Mouse (Mus musculus): ENCODE measurements around the gene Dohh. TPM values are rescaled to one million over a fixed set of nuclear protein-coding genes. Genes with fewer than 3 reads are reported as not detected.
A peak's percentile ranks its signal among the peaks of the same experiment; 100 is the strongest.

The Dohh gene
- polyA plus RNA-seq, 1 experiment from 2014 or later = 48.3 TPM

DNA sequence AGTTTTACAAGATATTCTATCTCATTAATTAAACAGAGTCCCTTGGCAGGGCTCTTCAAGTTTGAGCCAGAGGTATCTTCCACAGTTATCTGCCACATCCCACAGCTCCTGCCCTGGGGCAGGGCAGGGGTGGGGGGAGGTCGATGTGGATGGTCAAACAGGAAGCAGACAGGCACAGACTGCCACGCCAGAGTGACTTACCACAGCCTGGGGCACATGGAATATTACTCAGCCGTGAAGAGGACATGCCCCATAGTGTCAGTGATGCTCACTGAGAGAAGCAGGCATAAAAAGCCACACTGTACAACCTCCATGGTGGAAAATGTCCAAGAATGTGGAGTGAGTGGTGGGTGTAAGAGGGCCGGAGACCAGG lies 39.1 kb upstream of the Dohh start:
- H3K27ac ChIP-seq (ENCODE audit: low read length) = no peak overlapping the region
- no peak overlapping the region for H3K4me3 ChIP-seq (ENCODE audit: low read depth, low read length)
- peaks cover 53% of the 10 kb centered on the region for H3K4me1 ChIP-seq (ENCODE audit: control insufficient read depth, low read depth, low read length)
- peaks cover 47% of the 10 kb centered on the region for H3K27me3 ChIP-seq (ENCODE audit: control insufficient read depth, insufficient read depth, low read depth, low read length)
- 60% methylated on average over 4 of the region's 4 CpGs for WGBS (ENCODE audit: insufficient replicate concordance)
- no peak overlapping the region for H3K9ac ChIP-seq (ENCODE audit: low read depth, low read length)
- no peaks in the 10 kb centered on the region for H3K9me3 ChIP-seq (replicated peaks; ENCODE audit: control insufficient read depth, low read length)
- no peak overlapping the region for H3K4me2 ChIP-seq (ENCODE audit: low read depth, low read length)
- no peak for ATAC-seq (ENCODE audit: low read depth)
- H3K36me3 ChIP-seq (ENCODE audit: control insufficient read depth, insufficient read depth) = peaks cover 2% of the 10 kb centered on the region; the same call in 1 of the 2 replicates

- Histone ChIP-seq H3K4me3 (ENCODE audit: low read depth, low read length) (peak overlapping the region; percentile 49), H3K36me3 (ENCODE audit: control insufficient read depth, insufficient read depth) (peaks cover 2% of the 10 kb centered on the region; the same call in 1 of the 2 replicates), H3K27ac (ENCODE audit: low read length) (no peak overlapping the region), H3K9me3 (replicated peaks; ENCODE audit: control insufficient read depth, low read length) (no peaks in the 10 kb centered on the region), H3K27me3 (ENCODE audit: control insufficient read depth, insufficient read depth, low read depth, low read length) (peaks cover 43% of the 10 kb centered on the region), H3K4me2 (ENCODE audit: low read depth, low read length) (peak overlapping the region; percentile 77), H3K9ac (ENCODE audit: low read depth, low read length) (peak overlapping the region; percentile 41), H3K4me1 (ENCODE audit: control insufficient read depth, low read depth, low read length) (peaks cover 47% of the 10 kb centered on the region)
- ATAC-seq (ENCODE audit: low read depth) = peak; percentile 4
- 13% methylated on average over 55 of the region's 55 CpGs for WGBS (ENCODE audit: insufficient replicate concordance)
These were observed 37.7 kb upstream of the Dohh start for GRCm38 (mm10) chr10:81346453-81347067.

- peak overlapping the region; percentile 95 for H3K9ac ChIP-seq (ENCODE audit: low read depth, low read length)
- peak overlapping the region; percentile 87 for H3K4me3 ChIP-seq (ENCODE audit: low read depth, low read length)
- H3K9me3 ChIP-seq (replicated peaks; ENCODE audit: control insufficient read depth, low read length) = no peaks in the 10 kb centered on the region
- ATAC-seq (ENCODE audit: low read depth) = peak; percentile 32
- peaks cover 2% of the 10 kb centered on the region; the same call in 1 of the 2 replicates for H3K36me3 ChIP-seq (ENCODE audit: control insufficient read depth, insufficient read depth)
- peaks cover 18% of the 10 kb centered on the region for H3K27me3 ChIP-seq (ENCODE audit: control insufficient read depth, insufficient read depth, low read depth, low read length)
- H3K27ac ChIP-seq (ENCODE audit: low read length) = peak overlapping the region; percentile 91
- peak overlapping the region; percentile 96 for H3K4me2 ChIP-seq (ENCODE audit: low read depth, low read length)
- 4% methylated on average over 12 of the region's 12 CpGs for WGBS (ENCODE audit: insufficient replicate concordance)
- peaks cover 54% of the 10 kb centered on the region for H3K4me1 ChIP-seq (ENCODE audit: control insufficient read depth, low read depth, low read length)
These were observed 35.1 kb upstream of the Dohh start for GRCm38 (mm10) chr10:81349146-81349545.

DNA sequence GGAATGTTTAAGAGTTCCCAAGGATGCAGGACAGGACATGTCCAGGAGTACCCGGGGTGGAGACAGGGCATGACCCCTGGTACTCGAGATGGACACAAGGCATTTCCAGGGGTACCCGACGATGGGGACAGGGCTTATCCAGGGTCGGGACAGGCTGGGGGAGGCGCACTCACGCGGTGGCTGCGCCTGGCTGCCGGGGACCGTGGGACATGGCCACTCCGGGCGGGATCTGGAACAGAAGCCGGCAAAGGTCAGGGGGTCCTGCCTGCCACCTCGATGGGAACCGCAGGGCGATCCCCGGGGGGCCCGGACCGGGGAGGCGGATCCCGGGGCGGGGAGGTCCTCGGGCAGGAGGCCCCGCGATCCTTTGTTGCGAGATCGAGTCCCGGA lies 34.3 kb upstream of the Dohh start:
- WGBS (ENCODE audit: insufficient replicate concordance) = 1% methylated on average over 27 of the region's 29 CpGs
- peaks cover 55% of the 10 kb centered on the region for H3K4me1 ChIP-seq (ENCODE audit: control insufficient read depth, low read depth, low read length)
- H3K27me3 ChIP-seq (ENCODE audit: control insufficient read depth, insufficient read depth, low read depth, low read length) = peaks cover 10% of the 10 kb centered on the region
- peak overlapping the region; percentile 91 for H3K27ac ChIP-seq (ENCODE audit: low read length)
- H3K36me3 ChIP-seq (ENCODE audit: control insufficient read depth, insufficient read depth) = peaks cover 2% of the 10 kb centered on the region; the same call in 1 of the 2 replicates
- H3K4me2 ChIP-seq (ENCODE audit: low read depth, low read length) = peak overlapping the region; percentile 96
- H3K9me3 ChIP-seq (replicated peaks; ENCODE audit: control insufficient read depth, low read length) = no peaks in the 10 kb centered on the region
- H3K9ac ChIP-seq (ENCODE audit: low read depth, low read length) = peak overlapping the region; percentile 95
- peak overlapping the region; percentile 87 for H3K4me3 ChIP-seq (ENCODE audit: low read depth, low read length)
- no peak for ATAC-seq (ENCODE audit: low read depth)

DNA sequence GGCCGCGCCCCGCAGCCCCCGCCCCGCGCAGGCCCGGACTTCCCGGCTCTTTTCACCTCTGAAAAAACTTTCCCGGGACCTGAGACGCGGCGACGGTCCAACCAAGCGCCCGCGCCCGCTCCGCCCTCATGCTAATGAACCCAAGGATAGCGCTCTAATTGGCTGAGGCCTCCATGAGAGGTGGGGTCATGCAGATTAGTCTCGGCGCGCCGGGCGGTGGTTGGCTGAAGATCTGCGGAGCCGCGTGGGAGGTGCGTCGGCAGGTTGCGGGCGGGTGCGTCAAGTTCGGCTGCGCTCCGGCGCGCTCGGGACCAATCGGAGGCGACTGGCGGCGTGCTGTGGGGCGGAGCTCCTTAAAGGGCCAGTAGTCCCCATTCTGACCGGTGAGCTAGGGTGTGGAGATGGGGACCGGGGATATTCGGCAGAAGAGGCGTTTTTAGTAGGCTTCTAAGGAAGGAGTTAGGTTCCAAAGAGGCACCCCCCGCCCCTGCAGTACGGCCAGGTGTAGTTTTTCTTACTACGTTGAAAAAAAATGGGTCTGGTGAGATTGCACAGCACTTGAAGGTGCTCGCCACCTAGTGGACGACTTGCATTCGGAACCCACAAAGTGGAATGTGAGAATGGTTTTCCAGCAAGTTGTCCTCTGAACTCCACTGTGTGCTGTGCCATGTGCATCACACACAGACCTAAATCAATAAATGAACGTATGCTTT lies 33.7 kb upstream of the Dohh start, which contains the start of gene Hmg20b:
Gene Hmg20b, minus strand, starts transcription at position 130 of the 713 bp plus-strand sequence.
- H3K4me1 ChIP-seq (ENCODE audit: control insufficient read depth, low read depth, low read length) = peaks cover 58% of the 10 kb centered on the region
- H3K27me3 ChIP-seq (ENCODE audit: control insufficient read depth, insufficient read depth, low read depth, low read length) = peaks cover 5% of the 10 kb centered on the region
- peak; percentile 93 for ATAC-seq (ENCODE audit: low read depth)
- under 1% methylated on average over 54 of the region's 54 CpGs for WGBS (ENCODE audit: insufficient replicate concordance)
- H3K4me2 ChIP-seq (ENCODE audit: low read depth, low read length) = peak within 1 kb of the TSS; percentile 96
- peak within 1 kb of the TSS; percentile 95 for H3K9ac ChIP-seq (ENCODE audit: low read depth, low read length)
- no peaks in the 10 kb centered on the region for H3K9me3 ChIP-seq (replicated peaks; ENCODE audit: control insufficient read depth, low read length)
- H3K27ac ChIP-seq (ENCODE audit: low read length) = peak within 1 kb of the TSS; percentile 91
- H3K4me3 ChIP-seq (ENCODE audit: low read depth, low read length) = peak within 1 kb of the TSS; percentile 87
- H3K36me3 ChIP-seq (ENCODE audit: control insufficient read depth, insufficient read depth) = peaks cover 2% of the 10 kb centered on the region; the same call in 1 of the 2 replicates

DNA sequence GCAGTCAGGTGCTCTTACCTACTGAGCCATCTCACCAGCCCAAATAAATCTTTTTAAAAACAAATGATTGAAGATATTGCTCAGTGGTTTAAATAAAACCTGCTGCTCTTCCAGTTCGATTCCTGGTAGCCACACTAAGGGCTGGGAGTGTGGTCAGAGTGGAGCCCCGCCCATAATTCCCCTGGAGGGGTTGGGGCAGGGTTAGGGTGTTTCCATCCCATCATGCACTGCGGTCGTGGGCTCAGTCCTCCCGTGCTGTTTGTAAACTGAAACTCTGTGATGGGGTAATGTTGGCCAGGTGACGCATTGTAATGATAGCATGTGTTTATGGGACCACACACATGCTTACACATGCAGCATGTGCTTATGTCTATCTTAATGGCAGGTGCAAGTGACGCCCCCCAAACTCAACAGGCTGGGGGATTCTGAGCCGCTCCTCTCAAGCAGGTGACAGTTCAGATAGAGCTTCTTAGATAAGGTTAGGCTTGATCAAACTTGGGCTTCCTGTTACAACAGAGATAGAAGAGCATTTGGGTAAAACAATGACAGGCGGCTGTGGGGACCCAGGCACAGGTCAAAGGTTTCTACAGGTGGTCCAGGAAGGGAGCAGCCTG lies 32.4 kb upstream of the Dohh start:
- no peak for ATAC-seq (ENCODE audit: low read depth)
- H3K9ac ChIP-seq (ENCODE audit: low read depth, low read length) = peak overlapping the region; percentile 65
- peak overlapping the region; percentile 55 for H3K4me3 ChIP-seq (ENCODE audit: low read depth, low read length)
- no peaks in the 10 kb centered on the region for H3K27me3 ChIP-seq (ENCODE audit: control insufficient read depth, insufficient read depth, low read depth, low read length)
- H3K27ac ChIP-seq (ENCODE audit: low read length) = peak overlapping the region; percentile 91
- WGBS (ENCODE audit: insufficient replicate concordance) = 5% methylated on average over 9 of the region's 9 CpGs
- H3K4me2 ChIP-seq (ENCODE audit: low read depth, low read length) = peak overlapping the region; percentile 78
- no peaks in the 10 kb centered on the region for H3K9me3 ChIP-seq (replicated peaks; ENCODE audit: control insufficient read depth, low read length)
- peaks cover 60% of the 10 kb centered on the region for H3K4me1 ChIP-seq (ENCODE audit: control insufficient read depth, low read depth, low read length)
- H3K36me3 ChIP-seq (ENCODE audit: control insufficient read depth, insufficient read depth) = peaks cover 2% of the 10 kb centered on the region; the same call in 1 of the 2 replicates

- no peaks in the 10 kb centered on the region for H3K9me3 ChIP-seq (replicated peaks; ENCODE audit: control insufficient read depth, low read length)
- no peak overlapping the region for H3K4me3 ChIP-seq (ENCODE audit: low read depth, low read length)
- no peak overlapping the region for H3K27ac ChIP-seq (ENCODE audit: low read length)
- H3K9ac ChIP-seq (ENCODE audit: low read depth, low read length) = no peak overlapping the region
- WGBS (ENCODE audit: insufficient replicate concordance) = 64% methylated on average over 9 of the region's 9 CpGs
- ATAC-seq (ENCODE audit: low read depth) = no peak
- H3K36me3 ChIP-seq (ENCODE audit: control insufficient read depth, insufficient read depth) = no peaks in the 10 kb centered on the region; the same call in 1 of the 2 replicates
- H3K4me1 ChIP-seq (ENCODE audit: control insufficient read depth, low read depth, low read length) = peaks cover 56% of the 10 kb centered on the region
- no peaks in the 10 kb centered on the region for H3K27me3 ChIP-seq (ENCODE audit: control insufficient read depth, insufficient read depth, low read depth, low read length)
- H3K4me2 ChIP-seq (ENCODE audit: low read depth, low read length) = no peak overlapping the region
These were observed 29.3 kb upstream of the Dohh start for GRCm38 (mm10) chr10:81354738-81355477.

GRCm38 (mm10) chr10:81355533-81355932 lies 28.7 kb upstream of the Dohh start:
- H3K27ac ChIP-seq (ENCODE audit: low read length) = no peak overlapping the region

More at GRCm38 (mm10) chr10:81355533-81355932, 28.7 kb upstream of the Dohh start:
- no peak overlapping the region for H3K4me3 ChIP-seq (ENCODE audit: low read depth, low read length)
- no peak for ATAC-seq (ENCODE audit: low read depth)
- H3K27me3 ChIP-seq (ENCODE audit: control insufficient read depth, insufficient read depth, low read depth, low read length) = no peaks in the 10 kb centered on the region
- no peaks in the 10 kb centered on the region for H3K9me3 ChIP-seq (replicated peaks; ENCODE audit: control insufficient read depth, low read length)
- peaks cover 62% of the 10 kb centered on the region for H3K4me1 ChIP-seq (ENCODE audit: control insufficient read depth, low read depth, low read length)
- H3K36me3 ChIP-seq (ENCODE audit: control insufficient read depth, insufficient read depth) = no peaks in the 10 kb centered on the region; the same call in 1 of the 2 replicates
- H3K9ac ChIP-seq (ENCODE audit: low read depth, low read length) = no peak overlapping the region
- 55% methylated on average over 4 of the region's 4 CpGs for WGBS (ENCODE audit: insufficient replicate concordance)
- no peak overlapping the region for H3K4me2 ChIP-seq (ENCODE audit: low read depth, low read length)

All from liver, embryonic 16.5 days (tissue).